In genomic region chr6:124917518-124918330, GRCm38 (mm10) we compare ENCODE assay signal across 8 mouse cellular contexts. TPM values are rescaled to one million over a fixed set of nuclear protein-coding genes. Genes with fewer than 3 reads are reported as not detected.
DNase-seq lines count a peak whose midpoint lies in the region; ATAC-seq lines count a peak whose summit lies in the region.

No protein-coding gene starts in this region.

- H3K4me1 ChIP-seq in embryonic facial prominence, embryonic 10.5 days, result peaks cover 76% of the 10 kb centered on the region
- H3K4me1 ChIP-seq in limb, embryonic 12.5 days (replicated peaks), result peaks cover 59% of the 10 kb centered on the region
- H3K4me1 ChIP-seq in midbrain, embryonic 14.5 days (ENCODE audit: control insufficient read depth, insufficient read depth, low read length), result peaks cover 53% of the 10 kb centered on the region

- H3K4me3 ChIP-seq in embryonic facial prominence, embryonic 10.5 days, result peak overlapping the region; percentile 92
- H3K4me3 ChIP-seq in limb, embryonic 12.5 days (replicated peaks), result peak overlapping the region; percentile 97
- H3K4me3 ChIP-seq in midbrain, embryonic 14.5 days (replicated peaks; ENCODE audit: low read depth, low read length), result peak overlapping the region; percentile 94

- WGBS in embryonic facial prominence, embryonic 10.5 days, result under 1% methylated on average over 88 of the region's 89 CpGs
- WGBS in limb, embryonic 12.5 days, result under 1% methylated on average over 65 of the region's 89 CpGs
- WGBS in midbrain, embryonic 14.5 days, result under 1% methylated on average over 89 of the region's 89 CpGs

- ATAC-seq in limb, embryonic 12.5 days (ENCODE audit: insufficient number of reproducible peaks, insufficient read depth, low FRiP score, low TSS enrichment, low read depth), result peak; percentile 21
- ATAC-seq in midbrain, embryonic 14.5 days (ENCODE audit: low FRiP score, low TSS enrichment), result peak; percentile 76

- peak overlapping the region; percentile 98 for H3K4me2 ChIP-seq in limb, embryonic 12.5 days
- H3K4me2 ChIP-seq in midbrain, embryonic 14.5 days (ENCODE audit: low read length), result peak overlapping the region; percentile 99

- no peaks in the 10 kb centered on the region for H3K27me3 ChIP-seq in embryonic facial prominence, embryonic 10.5 days (replicated peaks; ENCODE audit: low read depth, poor library complexity, severe bottlenecking)
- no peaks in the 10 kb centered on the region for H3K27me3 ChIP-seq in limb, embryonic 12.5 days
- no peaks in the 10 kb centered on the region for H3K27me3 ChIP-seq in midbrain, embryonic 14.5 days (ENCODE audit: control insufficient read depth, insufficient read depth, low read length)

- peak overlapping the region; percentile 100 for H3K27ac ChIP-seq in embryonic facial prominence, embryonic 10.5 days (replicated peaks)
- H3K27ac ChIP-seq in limb, embryonic 12.5 days, result peak overlapping the region; percentile 100
- H3K27ac ChIP-seq in midbrain, embryonic 14.5 days (replicated peaks; ENCODE audit: low read depth, low read length), result peak overlapping the region; percentile 100

- peaks cover 32% of the 10 kb centered on the region for H3K36me3 ChIP-seq in embryonic facial prominence, embryonic 10.5 days (replicated peaks)
- peaks cover 27% of the 10 kb centered on the region for H3K36me3 ChIP-seq in limb, embryonic 12.5 days
- peaks cover 22% of the 10 kb centered on the region for H3K36me3 ChIP-seq in midbrain, embryonic 14.5 days (ENCODE audit: control insufficient read depth, insufficient read depth, low read length)

- no peaks in the 10 kb centered on the region for H3K9me3 ChIP-seq in embryonic facial prominence, embryonic 10.5 days
- no peaks in the 10 kb centered on the region for H3K9me3 ChIP-seq in limb, embryonic 12.5 days
- no peaks in the 10 kb centered on the region for H3K9me3 ChIP-seq in midbrain, embryonic 14.5 days (ENCODE audit: control insufficient read depth, low read length)

- peak overlapping the region; percentile 100 for H3K9ac ChIP-seq in limb, embryonic 12.5 days (replicated peaks)
- peak overlapping the region; percentile 100 for H3K9ac ChIP-seq in midbrain, embryonic 14.5 days (replicated peaks; ENCODE audit: low read length)

- DNase-seq in layer of hippocampus, adult 11-12 months (ENCODE audit: low spot score), result peak; percentile 91
- no peak for DNase-seq in layer of hippocampus, adult 9-10 months (ENCODE audit: low spot score)
- DNase-seq in embryonic facial prominence, embryonic 10.5 days (ENCODE audit: low spot score), result peak; percentile 96
- peak; percentile 100 for DNase-seq in heart, adult 11 months
- peak; percentile 90 for DNase-seq in kidney, adult 18-20 months
- DNase-seq in midbrain, embryonic 14.5 days, result peak; percentile 96
- DNase-seq in spleen, postnatal 36 days (ENCODE audit: low spot score in 2 of 2), result peak; percentile 58 to 70

RNA-seq across cellular contexts. Expression of gene Ptms, which starts 2.2 kb away (rescaled TPM):
- polyA plus RNA-seq in embryonic facial prominence, embryonic 10.5 days (2016; fragmentation: Nextera tagmentation; extraction: Ambion mirVana), result 203 and 213 TPM in 2 replicates
- polyA plus RNA-seq in limb, embryonic 12.5 days (2016; fragmentation: Nextera tagmentation; extraction: Ambion mirVana), result 325 and 346 TPM in 2 replicates
- polyA plus RNA-seq in midbrain, embryonic 14.5 days (2014; fragmentation: Nextera tagmentation; extraction: Ambion mirVana), result 749 and 823 TPM in 2 replicates

RNA-seq across cellular contexts. Expression of gene Lag3, which starts 6.2 kb away (rescaled TPM):
- polyA plus RNA-seq in embryonic facial prominence, embryonic 10.5 days (2016; fragmentation: Nextera tagmentation; extraction: Ambion mirVana), result 1.2 and 1.6 TPM in 2 replicates
- polyA plus RNA-seq in limb, embryonic 12.5 days (2016; fragmentation: Nextera tagmentation; extraction: Ambion mirVana), result 2.2 TPM in 2 replicates
- 3.3 and 3.5 TPM in 2 replicates for polyA plus RNA-seq in midbrain, embryonic 14.5 days (2014; fragmentation: Nextera tagmentation; extraction: Ambion mirVana)

RNA-seq across cellular contexts. Expression of gene Mlf2, which starts 13.5 kb away (rescaled TPM):
- polyA plus RNA-seq in embryonic facial prominence, embryonic 10.5 days (2016; fragmentation: Nextera tagmentation; extraction: Ambion mirVana), result 390 and 408 TPM in 2 replicates
- 401 and 407 TPM in 2 replicates for polyA plus RNA-seq in limb, embryonic 12.5 days (2016; fragmentation: Nextera tagmentation; extraction: Ambion mirVana)
- 535 and 570 TPM in 2 replicates for polyA plus RNA-seq in midbrain, embryonic 14.5 days (2014; fragmentation: Nextera tagmentation; extraction: Ambion mirVana)

RNA-seq across cellular contexts. Expression of gene Cd4, which starts 29.7 kb away (rescaled TPM):
- polyA plus RNA-seq in embryonic facial prominence, embryonic 10.5 days (2016; fragmentation: Nextera tagmentation; extraction: Ambion mirVana), result not detected in 2 replicates
- polyA plus RNA-seq in limb, embryonic 12.5 days (2016; fragmentation: Nextera tagmentation; extraction: Ambion mirVana), result 0.15 TPM in 1 of 2 replicates, not detected in the other
- polyA plus RNA-seq in midbrain, embryonic 14.5 days (2014; fragmentation: Nextera tagmentation; extraction: Ambion mirVana), result 0.11 and 0.27 TPM in 2 replicates

RNA-seq across cellular contexts. Expression of gene Cops7a, which starts 47.6 kb away (rescaled TPM):
- polyA plus RNA-seq in embryonic facial prominence, embryonic 10.5 days (2016; fragmentation: Nextera tagmentation; extraction: Ambion mirVana), result 137 and 146 TPM in 2 replicates
- polyA plus RNA-seq in limb, embryonic 12.5 days (2016; fragmentation: Nextera tagmentation; extraction: Ambion mirVana), result 114 and 124 TPM in 2 replicates
- 85.6 and 85.9 TPM in 2 replicates for polyA plus RNA-seq in midbrain, embryonic 14.5 days (2014; fragmentation: Nextera tagmentation; extraction: Ambion mirVana)
